Mouse (Mus musculus) lung, postnatal 14 days (tissue): ENCODE results near the gene Dusp14.

Experiments used
- DNase-seq: peaks from one replicate; pipeline ENCODE4 v3.0.0; 2021

The Dusp14 gene

GRCm38 (mm10) chr11:84011576-84011975, 57.5 kb downstream of the Dusp14 start:
- no peak for DNase-seq

DNA sequence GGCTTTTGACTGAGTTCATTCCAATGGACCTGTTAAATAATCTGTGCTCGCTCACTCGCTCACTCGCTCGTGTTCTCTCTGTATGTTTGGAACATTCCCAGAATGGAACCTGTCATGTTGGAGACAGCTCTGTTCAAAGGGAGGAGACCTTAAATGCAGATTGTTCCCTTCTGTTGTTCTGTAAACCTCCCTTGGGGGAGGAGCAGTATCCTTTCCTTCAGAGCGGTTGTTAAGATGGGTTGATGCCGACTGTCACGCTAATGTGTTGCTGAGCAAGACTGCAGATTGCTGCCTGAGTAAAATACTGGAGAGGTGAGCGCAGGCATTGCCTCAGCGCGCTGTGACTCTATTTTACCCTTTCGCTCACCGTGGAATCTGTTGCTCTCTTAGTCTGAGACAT, 58.0 kb downstream of the Dusp14 start:
- no peak for DNase-seq

DNA sequence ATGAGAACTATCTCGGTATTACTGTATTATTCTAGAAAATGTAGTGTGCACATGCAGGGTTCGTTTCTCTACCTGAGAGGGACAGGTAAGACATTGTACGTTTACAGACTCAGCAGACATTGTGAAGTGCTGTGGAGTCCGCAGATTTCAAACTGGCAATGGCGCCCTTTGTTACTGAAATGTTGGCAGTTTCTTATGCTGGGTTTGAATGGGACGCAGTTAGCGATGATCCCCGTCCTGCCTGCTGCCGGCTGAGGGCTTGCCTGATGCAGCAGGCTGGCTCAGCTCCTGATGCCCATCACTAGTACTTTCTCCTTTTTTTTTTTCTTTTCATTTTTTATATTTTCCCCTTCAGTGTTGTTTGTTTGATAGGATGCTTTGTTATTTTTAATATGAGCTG, 58.6 kb downstream of the Dusp14 start:
- no peak for DNase-seq

- no peak for DNase-seq
These were observed 60.1 kb downstream of the Dusp14 start for GRCm38 (mm10) chr11:84009001-84009400.

GRCm38 (mm10) chr11:84003986-84004385, 65.1 kb downstream of the Dusp14 start:
- no peak for DNase-seq

DNA sequence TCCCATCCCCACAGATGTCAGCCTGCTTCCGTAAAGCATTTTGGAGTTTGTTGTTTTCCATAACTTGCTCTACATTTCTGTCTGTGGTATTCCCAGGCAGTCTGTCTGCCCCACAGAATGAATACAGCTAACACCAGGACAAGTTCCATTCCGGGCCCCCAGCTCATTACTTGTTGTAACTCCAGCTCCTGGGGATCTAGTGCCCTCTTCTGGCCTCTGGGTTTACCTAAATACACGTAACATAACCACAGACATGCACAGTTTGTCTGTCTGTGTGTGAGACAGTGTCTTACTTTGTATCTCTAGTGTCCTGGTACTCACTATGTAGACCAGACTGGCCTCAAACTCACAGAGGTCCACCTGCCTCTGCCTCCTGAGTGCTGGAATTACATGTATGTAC, 67.8 kb downstream of the Dusp14 start:
- no peak for DNase-seq

GRCm38 (mm10) chr11:83999411-83999915, 69.6 kb downstream of the Dusp14 start:
- no peak for DNase-seq

- DNase-seq = no peak
These were observed 70.1 kb downstream of the Dusp14 start for GRCm38 (mm10) chr11:83998993-83999392.
